Mouse (Mus musculus) CH12.LX (cell line): Measurements from ENCODE around the gene Farp1.
"Not testable (repeated sequence)": the region's sequence is repeated elsewhere in the genome, so short reads cannot be mapped to it uniquely, and the experiment has no call there.

Experiments used
- CTCF ChIP-seq, 2 experiments: IDR thresholded peaks in 1 of 2; conservative IDR thresholded peaks in 1 of 2; 2 replicates each; pipeline ENCODE4 v1.5.1; 2011 to 2012; ENCODE audit warnings: low read depth in 2 of 2, low read length in 2 of 2, improper control_type of control experiment in 1 of 2, inconsistent platforms in 1 of 2, mild to moderate bottlenecking in 1 of 2, moderate library complexity in 1 of 2
- ELF1 ChIP-seq: IDR thresholded peaks from 2 replicates; pipeline ENCODE4 v1.6.1; 2014; ENCODE audit warnings: low read depth, mild to moderate bottlenecking, inconsistent platforms, low read length, improper control_type of control experiment
- EP300 ChIP-seq: IDR thresholded peaks from 2 replicates; pipeline ENCODE4 v1.6.1; 2011; ENCODE audit warnings: low read length, improper control_type of control experiment
- HCFC1 ChIP-seq: IDR thresholded peaks from 2 replicates; pipeline ENCODE4 v1.6.1; 2012; ENCODE audit warnings: low read depth, mild to moderate bottlenecking, inconsistent platforms, low read length, improper control_type of control experiment
- MYC ChIP-seq: IDR thresholded peaks from 2 replicates; pipeline ENCODE4 v1.6.1; 2011; ENCODE audit warnings: low read depth, mild to moderate bottlenecking, improper control_type of control experiment, low read length
- POLR2A ChIP-seq: IDR thresholded peaks from 2 replicates; pipeline ENCODE4 v1.6.1; 2011; ENCODE audit warnings: low read depth, mild to moderate bottlenecking, improper control_type of control experiment, low read length
- RCOR1 ChIP-seq: conservative IDR thresholded peaks from 2 replicates; pipeline ENCODE4 v1.6.1; 2012; ENCODE audit warnings: low read depth, mild to moderate bottlenecking, inconsistent platforms, low read length, improper control_type of control experiment
- SIN3A ChIP-seq: IDR thresholded peaks from 2 replicates; pipeline ENCODE4 v1.6.1; 2012; ENCODE audit warnings: low read length, improper control_type of control experiment, inconsistent platforms
- ZKSCAN1 ChIP-seq: IDR thresholded peaks from 2 replicates; pipeline ENCODE4 v1.6.1; 2012; ENCODE audit warnings: low read depth, inconsistent platforms, low read length, improper control_type of control experiment, borderline replicate concordance
- ZNF384 ChIP-seq: IDR thresholded peaks from 2 replicates; pipeline ENCODE4 v1.6.1; 2012; ENCODE audit warnings: low read depth, low read length, improper control_type of control experiment, inconsistent platforms

DNA sequence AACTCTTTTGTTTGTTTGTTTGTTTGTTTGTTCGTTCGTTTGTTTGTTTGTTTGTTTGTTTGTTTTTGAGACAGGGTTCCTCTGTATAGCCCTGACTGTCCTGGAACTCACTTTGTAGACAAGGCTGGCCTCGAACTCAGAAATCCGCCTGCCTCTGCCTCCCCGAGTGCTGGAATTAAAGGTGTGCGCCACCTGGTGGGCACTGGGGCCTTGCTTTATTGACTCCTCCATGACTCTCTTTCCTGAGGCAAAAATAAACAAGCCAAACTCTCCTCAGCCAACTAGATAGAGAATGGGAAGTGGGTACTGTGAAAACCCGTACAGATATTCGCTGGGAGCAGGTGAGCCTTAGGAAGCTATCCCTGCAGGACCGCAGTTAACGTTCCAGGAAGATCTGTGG, 154.8 kb downstream of the Farp1 start:
- TF ChIP-seq POLR2A, HCFC1, ZKSCAN1, ELF1, ZNF384, SIN3A, MYC, EP300, RCOR1: not testable (repeated sequence)
- TF ChIP-seq CTCF (conservative IDR thresholded peaks at IDR 0.05 in 1 of 2, IDR thresholded peaks at IDR 0.05 in 1 of 2; ENCODE audit: low read depth in 2 of 2, low read length in 2 of 2), result peak in 1 of 2 experiments; percentile 54; a peak in 2 of 4 replicates
